Mouse (Mus musculus) bone marrow macrophage, adult 2 months (primary cell): ENCODE results near the gene Ifnk.

Experiments
- CTCF ChIP-seq: IDR thresholded peaks from 2 replicates; pipeline ENCODE4 v1.5.1; 2012; ENCODE audit warnings: low read depth, mild to moderate bottlenecking, low read length, moderate library complexity
- POLR2A ChIP-seq: IDR thresholded peaks from 2 replicates; pipeline ENCODE4 v1.6.1; 2012; ENCODE audit warnings: mild to moderate bottlenecking, low read depth, low read length, borderline replicate concordance

GRCm38 (mm10) chr4:35125299-35125777 is 26.5 kb upstream of the Ifnk start:
- TF ChIP-seq CTCF (no peak), POLR2A (no peak)
